19 mouse cellular contexts compared by ENCODE assay signal in genomic region chr15:7906491-7907035, GRCm38 (mm10).
A peak's percentile ranks its signal among the peaks of the same experiment; 100 is the strongest.
DNase-seq lines count a peak whose midpoint lies in the region; ATAC-seq lines count a peak whose summit lies in the region.
"Had no signal": no experiment of that assay in that cellular context is flagged by ENCODE, and none has a peak within 500 bp of the region (broad histone marks: within the 10 kb centered on the region; RNA-seq: fewer than 3 reads in every experiment).

No protein-coding gene starts in this region.

- H3K4me1 ChIP-seq in forebrain, embryonic 14.5 days (ENCODE audit: control insufficient read depth, insufficient read depth, low read length): no peaks in the 10 kb centered on the region
- H3K4me1 ChIP-seq in forebrain, embryonic 11.5 days (replicated peaks; ENCODE audit: control insufficient read depth, insufficient read depth, low read length): no peaks in the 10 kb centered on the region
- no peaks in the 10 kb centered on the region for H3K4me1 ChIP-seq in midbrain, embryonic 12.5 days
- H3K4me1 ChIP-seq in midbrain, embryonic 10.5 days: no peaks in the 10 kb centered on the region; the same call in 1 of the 2 replicates
- H3K4me1 ChIP-seq in forebrain, embryonic 16.5 days (replicated peaks; ENCODE audit: control insufficient read depth, insufficient read depth, low read length): no peaks in the 10 kb centered on the region
- H3K4me1 ChIP-seq in midbrain, embryonic 16.5 days (ENCODE audit: control insufficient read depth, insufficient read depth, low read length): no peaks in the 10 kb centered on the region
- H3K4me1 ChIP-seq in heart, embryonic 11.5 days (ENCODE audit: control insufficient read depth, insufficient read depth, low read length): no peaks in the 10 kb centered on the region
- H3K4me1 ChIP-seq: limb, embryonic 13.5 days; liver, embryonic 13.5 days; lung, embryonic 15.5 days had no signal

- H3K27me3 ChIP-seq in forebrain, embryonic 14.5 days (replicated peaks; ENCODE audit: control insufficient read depth, insufficient read depth, low read length): no peaks in the 10 kb centered on the region
- no peaks in the 10 kb centered on the region for H3K27me3 ChIP-seq in forebrain, embryonic 11.5 days (ENCODE audit: control insufficient read depth, insufficient read depth, low read length)
- H3K27me3 ChIP-seq in midbrain, embryonic 12.5 days: no peaks in the 10 kb centered on the region
- no peaks in the 10 kb centered on the region for H3K27me3 ChIP-seq in midbrain, embryonic 10.5 days (ENCODE audit: low read depth, poor library complexity, severe bottlenecking)
- H3K27me3 ChIP-seq in forebrain, embryonic 16.5 days (replicated peaks; ENCODE audit: control insufficient read depth, insufficient read depth, low read length): no peaks in the 10 kb centered on the region
- H3K27me3 ChIP-seq in midbrain, embryonic 16.5 days (ENCODE audit: control insufficient read depth, insufficient read depth, low read depth, low read length): no peaks in the 10 kb centered on the region
- no peaks in the 10 kb centered on the region for H3K27me3 ChIP-seq in heart, embryonic 11.5 days (ENCODE audit: control insufficient read depth, insufficient read depth, low read length)
- H3K27me3 ChIP-seq: limb, embryonic 13.5 days; liver, embryonic 13.5 days; lung, embryonic 15.5 days had no signal

- H3K36me3 ChIP-seq in forebrain, embryonic 14.5 days (ENCODE audit: control insufficient read depth, insufficient read depth, low read length): 0 out of 2 replicates have a peak, but pooled peaks cover 2% of the 10 kb centered on the region
- H3K36me3 ChIP-seq in forebrain, embryonic 11.5 days (ENCODE audit: control insufficient read depth, insufficient read depth, low read length): no peaks in the 10 kb centered on the region
- H3K36me3 ChIP-seq in midbrain, embryonic 12.5 days: no peaks in the 10 kb centered on the region
- H3K36me3 ChIP-seq in midbrain, embryonic 10.5 days: peaks cover 9% of the 10 kb centered on the region; the same call in 1 of the 2 replicates
- peaks cover 3% of the 10 kb centered on the region; the same call in 1 of the 2 replicates for H3K36me3 ChIP-seq in forebrain, embryonic 16.5 days (ENCODE audit: control insufficient read depth, insufficient read depth)
- H3K36me3 ChIP-seq in midbrain, embryonic 16.5 days (ENCODE audit: control insufficient read depth, insufficient read depth, low read length): no peaks in the 10 kb centered on the region
- H3K36me3 ChIP-seq in heart, embryonic 11.5 days (ENCODE audit: control insufficient read depth, insufficient read depth, low read length): no peaks in the 10 kb centered on the region
- H3K36me3 ChIP-seq: lung, embryonic 15.5 days had no signal

- no peak overlapping the region for H3K27ac ChIP-seq in forebrain, embryonic 14.5 days (ENCODE audit: low read depth, low read length)
- H3K27ac ChIP-seq in forebrain, embryonic 11.5 days (ENCODE audit: low read depth, low read length): no peak overlapping the region
- no peak overlapping the region for H3K27ac ChIP-seq in midbrain, embryonic 12.5 days (replicated peaks)
- H3K27ac ChIP-seq in midbrain, embryonic 10.5 days (replicated peaks): no peak overlapping the region
- no peak overlapping the region for H3K27ac ChIP-seq in forebrain, embryonic 16.5 days (ENCODE audit: low read length)
- 0 out of 2 replicates have a peak overlapping the region, but pooled peaks have one; percentile 1 for H3K27ac ChIP-seq in midbrain, embryonic 16.5 days (ENCODE audit: low read length)
- H3K27ac ChIP-seq in heart, embryonic 11.5 days (ENCODE audit: low read depth, low read length): no peak overlapping the region
- H3K27ac ChIP-seq: limb, embryonic 13.5 days; liver, embryonic 13.5 days; lung, embryonic 15.5 days had no signal

- no peaks in the 10 kb centered on the region for H3K9me3 ChIP-seq in forebrain, embryonic 14.5 days (replicated peaks; ENCODE audit: control insufficient read depth, low read length)
- no peaks in the 10 kb centered on the region for H3K9me3 ChIP-seq in forebrain, embryonic 11.5 days (ENCODE audit: control insufficient read depth, low read length)
- H3K9me3 ChIP-seq in midbrain, embryonic 12.5 days: no peaks in the 10 kb centered on the region
- no peaks in the 10 kb centered on the region; the same call in 1 of the 2 replicates for H3K9me3 ChIP-seq in midbrain, embryonic 10.5 days (replicated peaks)
- no peaks in the 10 kb centered on the region for H3K9me3 ChIP-seq in forebrain, embryonic 16.5 days (ENCODE audit: control insufficient read depth, low read length)
- no peaks in the 10 kb centered on the region for H3K9me3 ChIP-seq in midbrain, embryonic 16.5 days (replicated peaks; ENCODE audit: control insufficient read depth, low read length, poor library complexity, severe bottlenecking)
- no peaks in the 10 kb centered on the region for H3K9me3 ChIP-seq in heart, embryonic 11.5 days (replicated peaks; ENCODE audit: control insufficient read depth, low read length)
- H3K9me3 ChIP-seq: G1E; liver, embryonic 13.5 days; lung, embryonic 15.5 days had no signal

- 66% methylated on average over 5 of the region's 5 CpGs for WGBS in forebrain, embryonic 14.5 days
- WGBS in forebrain, embryonic 11.5 days: 79% methylated on average over 5 of the region's 5 CpGs
- 60% methylated on average over 5 of the region's 5 CpGs for WGBS in midbrain, embryonic 12.5 days
- 86% methylated on average over 5 of the region's 5 CpGs for whole genome bisulfite sequencing in midbrain, embryonic 10.5 days
- 54% methylated on average over 5 of the region's 5 CpGs for WGBS in forebrain, embryonic 16.5 days
- WGBS in midbrain, embryonic 16.5 days: 30% methylated on average over 5 of the region's 5 CpGs
- WGBS in heart, embryonic 11.5 days (ENCODE audit: insufficient replicate concordance): 83% methylated on average over 5 of the region's 5 CpGs

- no peak overlapping the region for H3K9ac ChIP-seq in forebrain, embryonic 14.5 days (ENCODE audit: low read length)
- H3K9ac ChIP-seq in forebrain, embryonic 11.5 days (ENCODE audit: low read length): no peak overlapping the region
- H3K9ac ChIP-seq in midbrain, embryonic 12.5 days (replicated peaks): no peak overlapping the region
- no peak overlapping the region for H3K9ac ChIP-seq in forebrain, embryonic 16.5 days (replicated peaks; ENCODE audit: low read depth, low read length)
- no peak overlapping the region for H3K9ac ChIP-seq in midbrain, embryonic 16.5 days (ENCODE audit: low read depth, low read length)
- no peak overlapping the region for H3K9ac ChIP-seq in heart, embryonic 11.5 days (ENCODE audit: low read depth, low read length)
- H3K9ac ChIP-seq: limb, embryonic 13.5 days; liver, embryonic 13.5 days; lung, embryonic 15.5 days had no signal

- H3K4me2 ChIP-seq in forebrain, embryonic 14.5 days (ENCODE audit: low read length): no peak overlapping the region
- no peak overlapping the region for H3K4me2 ChIP-seq in forebrain, embryonic 11.5 days (ENCODE audit: low read depth, low read length, severe bottlenecking)
- H3K4me2 ChIP-seq in midbrain, embryonic 12.5 days (replicated peaks): no peak overlapping the region
- H3K4me2 ChIP-seq in forebrain, embryonic 16.5 days (ENCODE audit: low read length): no peak overlapping the region
- no peak overlapping the region for H3K4me2 ChIP-seq in midbrain, embryonic 16.5 days (ENCODE audit: low read length)
- H3K4me2 ChIP-seq in heart, embryonic 11.5 days: no peak overlapping the region
- H3K4me2 ChIP-seq: limb, embryonic 13.5 days; liver, embryonic 13.5 days; lung, embryonic 15.5 days had no signal

- ATAC-seq in forebrain, embryonic 14.5 days: peak; percentile 20; the same call in 1 of the 2 replicates
- no peak for ATAC-seq in forebrain, embryonic 11.5 days (replicated peaks; ENCODE audit: low FRiP score)
- 0 out of 2 replicates have a peak, but pooled peaks have one; percentile 66 for ATAC-seq in midbrain, embryonic 12.5 days (ENCODE audit: low FRiP score, low read depth)
- ATAC-seq in forebrain, embryonic 16.5 days: peak; percentile 79
- peak; percentile 76 for ATAC-seq in midbrain, embryonic 16.5 days
- no peak for ATAC-seq in heart, embryonic 11.5 days (replicated peaks; ENCODE audit: insufficient number of reproducible peaks, low FRiP score, low TSS enrichment)
- ATAC-seq: activated CD4-positive, CD25-positive, alpha-beta regulatory T cell, adult 4 months; intestine, postnatal 0 days had no signal

- H3K4me3 ChIP-seq in forebrain, embryonic 14.5 days (ENCODE audit: low read depth, low read length): no peak overlapping the region
- H3K4me3 ChIP-seq in forebrain, embryonic 11.5 days (ENCODE audit: low read depth, low read length): no peak overlapping the region
- H3K4me3 ChIP-seq in midbrain, embryonic 12.5 days: no peak overlapping the region
- H3K4me3 ChIP-seq in midbrain, embryonic 10.5 days: no peak overlapping the region
- H3K4me3 ChIP-seq in forebrain, embryonic 16.5 days (replicated peaks; ENCODE audit: low read length): no peak overlapping the region
- H3K4me3 ChIP-seq in midbrain, embryonic 16.5 days (ENCODE audit: low read depth, low read length): no peak overlapping the region
- H3K4me3 ChIP-seq in heart, embryonic 11.5 days (ENCODE audit: low read depth, low read length): no peak overlapping the region
- H3K4me3 ChIP-seq: limb, embryonic 13.5 days; liver, embryonic 13.5 days; lung, embryonic 15.5 days had no signal

- DNase-seq in forebrain, embryonic 14.5 days (ENCODE audit: low spot score): peak; percentile 35
- no peak for DNase-seq in forebrain, embryonic 11.5 days (ENCODE audit: low spot score)
- DNase-seq in midbrain, embryonic 10.5 days (ENCODE audit: low spot score): no peak
- no peak for DNase-seq in thymus, adult 18-20 months
- DNase-seq: adrenal gland, postnatal 10 days; cerebellum, adult 18-20 months; gastrocnemius, postnatal 10 days; heart, adult 18-20 months; liver, embryonic 13.5 days; right cerebral cortex, adult 18-20 months had no signal

Comparison
In these comparisons a context has a peak if more than half of its experiments do, and no peak if none do; other contexts are left out.
1. ATAC-seq: peak in forebrain, embryonic 14.5 days (single experiment), midbrain, embryonic 12.5 days (single experiment), forebrain, embryonic 16.5 days (single experiment) and midbrain, embryonic 16.5 days (single experiment); none in forebrain, embryonic 11.5 days (single experiment) and heart, embryonic 11.5 days (single experiment).